Mouse (Mus musculus): ENCODE measurements around the gene Zfp853. TPM values are rescaled to one million over a fixed set of nuclear protein-coding genes. Genes with fewer than 3 reads are reported as not detected.

Zfp853 gene
- polyA plus RNA-seq, 1 experiment = 0.99 TPM

GRCm38 (mm10) chr5:143295330-143295729 lies 1.9 kb upstream of the Zfp853 start:
- WGBS = 83% methylated on average over 2 of the region's 2 CpGs
- no peaks in the 10 kb centered on the region for H3K4me1 ChIP-seq (ENCODE audit: control insufficient read depth, insufficient read depth, low read length)
- H3K27ac ChIP-seq (ENCODE audit: insufficient read depth, low read depth, low read length) = no peak overlapping the region
- TF ChIP-seq POLR2A (IDR thresholded peaks at IDR 0.05; ENCODE audit: low read depth, low read length) (no peak), CTCF (conservative IDR thresholded peaks at IDR 0.05; ENCODE audit: insufficient read depth, insufficient read length, low read depth, low read length) (no peak)
- no peak for DNase-seq
- H3K36me3 ChIP-seq (ENCODE audit: control insufficient read depth, insufficient read depth, low read length) = no peaks in the 10 kb centered on the region
- H3K27me3 ChIP-seq (replicated peaks; ENCODE audit: control insufficient read depth, insufficient read depth, low read length) = no peaks in the 10 kb centered on the region
- no peak overlapping the region for H3K4me3 ChIP-seq (ENCODE audit: insufficient read depth, low read depth, low read length)

- TF ChIP-seq POLR2A (IDR thresholded peaks at IDR 0.05; ENCODE audit: low read depth, low read length) (no peak), CTCF (conservative IDR thresholded peaks at IDR 0.05; ENCODE audit: insufficient read depth, insufficient read length, low read depth, low read length) (peak; percentile 42)
- no peak for DNase-seq
- no peaks in the 10 kb centered on the region for H3K36me3 ChIP-seq (ENCODE audit: control insufficient read depth, insufficient read depth, low read length)
- H3K4me3 ChIP-seq (ENCODE audit: insufficient read depth, low read depth, low read length) = no peak overlapping the region
- H3K4me1 ChIP-seq (ENCODE audit: control insufficient read depth, insufficient read depth, low read length) = no peaks in the 10 kb centered on the region
- no peaks in the 10 kb centered on the region for H3K27me3 ChIP-seq (replicated peaks; ENCODE audit: control insufficient read depth, insufficient read depth, low read length)
- WGBS = 95% methylated on average over 3 of the region's 3 CpGs
- no peak overlapping the region for H3K27ac ChIP-seq (ENCODE audit: insufficient read depth, low read depth, low read length)
Observed at GRCm38 (mm10) chr5:143294862-143295261, 1.4 kb upstream of the Zfp853 start.

GRCm38 (mm10) chr5:143292879-143293278 lies 544 bp downstream of the Zfp853 start:
- no peak overlapping the region for H3K4me3 ChIP-seq (ENCODE audit: insufficient read depth, low read depth, low read length)
- H3K27ac ChIP-seq (ENCODE audit: insufficient read depth, low read depth, low read length) = no peak overlapping the region
- 1% methylated on average over 19 of the region's 19 CpGs for WGBS

GRCm38 (mm10) chr5:143289299-143289698 lies 4.1 kb downstream of the Zfp853 start:
- no peak for DNase-seq
- Histone ChIP-seq H3K4me3 (ENCODE audit: insufficient read depth, low read depth, low read length) (no peak overlapping the region), H3K27ac (ENCODE audit: insufficient read depth, low read depth, low read length) (no peak overlapping the region), H3K27me3 (replicated peaks; ENCODE audit: control insufficient read depth, insufficient read depth, low read length) (no peaks in the 10 kb centered on the region; the same call in 1 of the 2 replicates), H3K36me3 (ENCODE audit: control insufficient read depth, insufficient read depth, low read length) (no peaks in the 10 kb centered on the region), H3K4me1 (ENCODE audit: control insufficient read depth, insufficient read depth, low read length) (no peaks in the 10 kb centered on the region)
- TF ChIP-seq CTCF (conservative IDR thresholded peaks at IDR 0.05; ENCODE audit: insufficient read depth, insufficient read length, low read depth, low read length) (no peak), POLR2A (IDR thresholded peaks at IDR 0.05; ENCODE audit: low read depth, low read length) (no peak)
- WGBS = 82% methylated on average over 9 of the region's 9 CpGs

More at GRCm38 (mm10) chr5:143292879-143293278, 544 bp downstream of the Zfp853 start:
- DNase-seq = no peak
- Histone ChIP-seq H3K4me1 (ENCODE audit: control insufficient read depth, insufficient read depth, low read length) (no peaks in the 10 kb centered on the region), H3K36me3 (ENCODE audit: control insufficient read depth, insufficient read depth, low read length) (no peaks in the 10 kb centered on the region), H3K27me3 (replicated peaks; ENCODE audit: control insufficient read depth, insufficient read depth, low read length) (no peaks in the 10 kb centered on the region; the same call in 1 of the 2 replicates)
- TF ChIP-seq POLR2A (IDR thresholded peaks at IDR 0.05; ENCODE audit: low read depth, low read length) (no peak), CTCF (conservative IDR thresholded peaks at IDR 0.05; ENCODE audit: insufficient read depth, insufficient read length, low read depth, low read length) (no peak)

- no peaks in the 10 kb centered on the region; the same call in 1 of the 2 replicates for H3K27me3 ChIP-seq (replicated peaks; ENCODE audit: control insufficient read depth, insufficient read depth, low read length)
- WGBS = 29% methylated on average over 9 of the region's 9 CpGs
Observed at GRCm38 (mm10) chr5:143288378-143288911, 5.0 kb downstream of the Zfp853 start.

GRCm38 (mm10) chr5:143287774-143288328 lies 5.6 kb downstream of the Zfp853 start:
- no peak for DNase-seq
- TF ChIP-seq POLR2A (IDR thresholded peaks at IDR 0.05; ENCODE audit: low read depth, low read length) (no peak), CTCF (conservative IDR thresholded peaks at IDR 0.05; ENCODE audit: insufficient read depth, insufficient read length, low read depth, low read length) (no peak)
- 15% methylated on average over 48 of the region's 48 CpGs for WGBS
- Histone ChIP-seq H3K4me1 (ENCODE audit: control insufficient read depth, insufficient read depth, low read length) (no peaks in the 10 kb centered on the region), H3K27me3 (replicated peaks; ENCODE audit: control insufficient read depth, insufficient read depth, low read length) (no peaks in the 10 kb centered on the region; the same call in 1 of the 2 replicates), H3K27ac (ENCODE audit: insufficient read depth, low read depth, low read length) (no peak overlapping the region), H3K4me3 (ENCODE audit: insufficient read depth, low read depth, low read length) (peak overlapping the region; percentile 10; the same call in 1 of the 2 replicates), H3K36me3 (ENCODE audit: control insufficient read depth, insufficient read depth, low read length) (no peaks in the 10 kb centered on the region)

More at GRCm38 (mm10) chr5:143288378-143288911, 5.0 kb downstream of the Zfp853 start:
- no peaks in the 10 kb centered on the region for H3K36me3 ChIP-seq (ENCODE audit: control insufficient read depth, insufficient read depth, low read length)
- no peaks in the 10 kb centered on the region for H3K4me1 ChIP-seq (ENCODE audit: control insufficient read depth, insufficient read depth, low read length)
- H3K27ac ChIP-seq (ENCODE audit: insufficient read depth, low read depth, low read length) = no peak overlapping the region
- no peak for TF ChIP-seq CTCF (conservative IDR thresholded peaks at IDR 0.05; ENCODE audit: insufficient read depth, insufficient read length, low read depth, low read length)
- no peak for TF ChIP-seq POLR2A (IDR thresholded peaks at IDR 0.05; ENCODE audit: low read depth, low read length)
- DNase-seq = no peak
- no peak overlapping the region for H3K4me3 ChIP-seq (ENCODE audit: insufficient read depth, low read depth, low read length)

- WGBS = 50% methylated on average over 6 of the region's 6 CpGs
- no peaks in the 10 kb centered on the region for H3K4me1 ChIP-seq (ENCODE audit: control insufficient read depth, insufficient read depth, low read length)
- H3K27me3 ChIP-seq (replicated peaks; ENCODE audit: control insufficient read depth, insufficient read depth, low read length) = no peaks in the 10 kb centered on the region; the same call in 1 of the 2 replicates
- H3K36me3 ChIP-seq (ENCODE audit: control insufficient read depth, insufficient read depth, low read length) = no peaks in the 10 kb centered on the region
- TF ChIP-seq POLR2A (IDR thresholded peaks at IDR 0.05; ENCODE audit: low read depth, low read length) (no peak), CTCF (conservative IDR thresholded peaks at IDR 0.05; ENCODE audit: insufficient read depth, insufficient read length, low read depth, low read length) (peak; percentile 55)
- no peak overlapping the region for H3K4me3 ChIP-seq (ENCODE audit: insufficient read depth, low read depth, low read length)
- H3K27ac ChIP-seq (ENCODE audit: insufficient read depth, low read depth, low read length) = no peak overlapping the region
- peak; percentile 14 for DNase-seq
Observed at GRCm38 (mm10) chr5:143284762-143285161, 8.7 kb downstream of the Zfp853 start.
